Mouse (Mus musculus) CH12.LX (cell line): ENCODE measurements around the gene Cbx8. TPM values are rescaled to one million over a fixed set of nuclear protein-coding genes. Genes with fewer than 3 reads are reported as not detected.

Experiments
- DNase-seq: peaks from one replicate; pipeline ENCODE4 v3.0.0-alpha.2; 2013; ENCODE audit errors: extremely low read depth
- H3K27ac ChIP-seq: 2 replicates; pipeline ENCODE4 v1.5.1; 2012; ENCODE audit warnings: low read depth, mild to moderate bottlenecking, control low read depth, moderate library complexity; ENCODE audit not compliant: insufficient read depth
- H3K27me3 ChIP-seq: replicated peaks from 2 replicates; pipeline ENCODE3; 2012; ENCODE audit warnings: inconsistent platforms
- H3K36me3 ChIP-seq, 2 experiments: replicated peaks in 1 of 2; 2 replicates each; pipeline versions ENCODE3 to v1.6.1; 2012; ENCODE audit warnings: inconsistent platforms in 1 of 2, low read length in 1 of 2, mild to moderate bottlenecking in 1 of 2, mixed read lengths in 1 of 2, moderate library complexity in 1 of 2; ENCODE audit not compliant: control insufficient read depth in 1 of 2, insufficient read depth in 1 of 2
- H3K4me1 ChIP-seq, 2 experiments: 2 replicates each; pipeline ENCODE4 v1.6.1; 2012; ENCODE audit warnings: inconsistent platforms in 1 of 2, moderate library complexity in 1 of 2; ENCODE audit not compliant: insufficient read depth in 2 of 2, control insufficient read depth in 1 of 2
- H3K4me2 ChIP-seq: 2 replicates; pipeline ENCODE4 v1.6.1; 2012; ENCODE audit warnings: low read depth, mild to moderate bottlenecking, control low read depth; ENCODE audit not compliant: poor library complexity, insufficient read depth, severe bottlenecking
- H3K4me3 ChIP-seq, 3 experiments: fragments of 150-350 bp in 1 of 3; sonication (generic) in 1 of 3; replicated peaks in 1 of 3; 2 replicates each; pipeline versions ENCODE3 to v1.5.1; 2011 to 2012; ENCODE audit warnings: low read depth in 2 of 3, low read length in 2 of 3, mild to moderate bottlenecking in 2 of 3, moderate library complexity in 2 of 3, control low read depth in 1 of 3, improper control_type of control experiment in 1 of 3, inconsistent platforms in 1 of 3, mixed read lengths in 1 of 3; ENCODE audit not compliant: poor library complexity in 1 of 3
- H3K79me2 ChIP-seq: replicated peaks from 2 replicates; pipeline ENCODE4 v1.6.1; 2012; ENCODE audit warnings: mild to moderate bottlenecking, moderate library complexity; ENCODE audit not compliant: control insufficient read depth, poor library complexity, insufficient read depth, severe bottlenecking; ENCODE audit errors: extremely low read depth
- H3K9ac ChIP-seq: 2 replicates; pipeline ENCODE4 v1.6.1; 2012; ENCODE audit warnings: low read depth, mild to moderate bottlenecking, control low read depth, moderate library complexity; ENCODE audit not compliant: insufficient read depth
- H3K9me3 ChIP-seq: replicated peaks from 2 replicates; pipeline ENCODE3; 2012; ENCODE audit warnings: low read length, inconsistent platforms, mixed read lengths
- BHLHE40 ChIP-seq: IDR thresholded peaks from 2 replicates; pipeline ENCODE4 v1.6.1; 2011; ENCODE audit warnings: mild to moderate bottlenecking, low read depth, low read length, improper control_type of control experiment
- ELF1 ChIP-seq: IDR thresholded peaks from 2 replicates; pipeline ENCODE4 v1.6.1; 2014; ENCODE audit warnings: low read depth, mild to moderate bottlenecking, inconsistent platforms, low read length, improper control_type of control experiment
- HCFC1 ChIP-seq: IDR thresholded peaks from 2 replicates; pipeline ENCODE4 v1.6.1; 2012; ENCODE audit warnings: low read depth, mild to moderate bottlenecking, inconsistent platforms, low read length, improper control_type of control experiment
- IRF4 ChIP-seq: IDR thresholded peaks from 2 replicates; pipeline ENCODE4 v1.6.1; 2014; ENCODE audit warnings: low read depth, mild to moderate bottlenecking, inconsistent platforms, low read length, improper control_type of control experiment
- KAT2A ChIP-seq: IDR thresholded peaks from 2 replicates; pipeline ENCODE4 v1.6.1; 2012; ENCODE audit warnings: low read length, improper control_type of control experiment, inconsistent platforms; ENCODE audit not compliant: insufficient replicate concordance
- MYC ChIP-seq: IDR thresholded peaks from 2 replicates; pipeline ENCODE4 v1.6.1; 2011; ENCODE audit warnings: low read depth, mild to moderate bottlenecking, improper control_type of control experiment, low read length
- NELFE ChIP-seq: IDR thresholded peaks from 2 replicates; pipeline ENCODE4 v1.6.1; 2011; ENCODE audit warnings: low read depth, low read length, improper control_type of control experiment
- NRF1 ChIP-seq: IDR thresholded peaks from 2 replicates; pipeline ENCODE4 v1.6.1; 2014; ENCODE audit warnings: low read depth, mild to moderate bottlenecking, inconsistent platforms, low read length, improper control_type of control experiment, moderate library complexity
- PAX5 ChIP-seq: IDR thresholded peaks from 2 replicates; pipeline ENCODE4 v1.6.1; 2012; ENCODE audit warnings: low read length, inconsistent platforms, mixed read lengths
- RAD21 ChIP-seq: IDR thresholded peaks from 2 replicates; pipeline ENCODE4 v1.6.1; 2011; ENCODE audit warnings: low read depth, mild to moderate bottlenecking, low read length, improper control_type of control experiment, moderate library complexity
- TCF12 ChIP-seq: IDR thresholded peaks from 2 replicates; pipeline ENCODE4 v1.6.1; 2014; ENCODE audit warnings: low read depth, mild to moderate bottlenecking, inconsistent platforms, low read length, improper control_type of control experiment
- USF2 ChIP-seq: conservative IDR thresholded peaks from 2 replicates; pipeline ENCODE4 v1.6.1; 2011; ENCODE audit warnings: low read depth, low read length, improper control_type of control experiment
- ZMIZ1 ChIP-seq: IDR thresholded peaks from 2 replicates; pipeline ENCODE4 v1.6.1; 2012; ENCODE audit warnings: low read depth, mild to moderate bottlenecking, inconsistent platforms, low read length, improper control_type of control experiment
- dilution Hi-C: fragments of 300-500 bp; cut with MboI; formaldehyde crosslinking; loops from 2 replicates; pipeline ENCODE4 v1.14.3; 2020; ENCODE audit warnings: low sequenced_read_pairs; ENCODE audit not compliant: extremely low pct_unique_long_range_greater_than_20kb, extremely low pct_ligation_motif_present
- in situ Hi-C: fragments of 300-500 bp; cut with MboI; formaldehyde crosslinking; loops from 3 replicates; pipeline ENCODE4 v1.14.3; 2019; ENCODE audit warnings: low sequenced_read_pairs, low pct_ligation_motif_present, low pct_unique_long_range_greater_than_20kb, mixed read lengths
- polyA plus RNA-seq: library from polyadenylated mRNA; unstranded; fragments of >175 nt; gene quantifications from 2 replicates; pipeline ENCODE4 v1.2.1, GENCODE M21; 2012; ENCODE audit warnings: low read depth; ENCODE audit not compliant: insufficient read length
- total RNA-seq, 2 experiments: library from RNA; depleted of rRNA; stranded (reverse); fragments of 300-350 nt in 1 of 2; fragments of >200 nt in 1 of 2; gene quantifications; 2 replicates each; pipeline ENCODE4 v1.2.3; 2012 to 2014

Cbx8 gene
- total and polyA plus RNA-seq, 3 experiments = 6.0 to 10.2 (median 6.2) TPM

GRCm38 (mm10) chr11:119037780-119038401, 2.9 kb downstream of the Cbx8 start:
- Histone ChIP-seq H3K27me3 (peaks cover 19% of the 10 kb centered on the region), H3K27ac (no peak overlapping the region), H3K4me2 (no peak overlapping the region), H3K9me3 (peaks cover 6% of the 10 kb centered on the region), H3K36me3 (peaks cover 15 to 27% of the 10 kb centered on the region in 2 experiments), H3K9ac (no peak overlapping the region), H3K4me1 (peaks cover 7 to 51% of the 10 kb centered on the region in 2 experiments), H3K79me2 (no peaks in the 10 kb centered on the region; the same call in none of the 2 replicates), H3K4me3 (no peak overlapping the region)
- in situ Hi-C loops = no loop called here
- TF ChIP-seq ZMIZ1 (no peak), NRF1 (no peak), HCFC1 (no peak), TCF12 (no peak), NELFE (no peak), IRF4 (no peak), KAT2A (no peak), MYC (no peak)
- dilution Hi-C loops = no loop called here
- DNase-seq = no peak

- dilution Hi-C loops (no loop called here), in situ Hi-C loops (no loop called here)
- Histone ChIP-seq H3K4me2 (no peak overlapping the region), H3K36me3 (peaks cover 15 to 27% of the 10 kb centered on the region in 2 experiments), H3K4me1 (peaks cover 11 to 51% of the 10 kb centered on the region in 2 experiments), H3K79me2 (no peaks in the 10 kb centered on the region; the same call in none of the 2 replicates), H3K9me3 (peaks cover 5% of the 10 kb centered on the region), H3K27me3 (peaks cover 11% of the 10 kb centered on the region), H3K9ac (no peak overlapping the region), H3K27ac (no peak overlapping the region), H3K4me3 (no peak overlapping the region)
- no peak for TF ChIP-seq PAX5
- no peak for TF ChIP-seq ELF1
- TF ChIP-seq USF2 = no peak
- TF ChIP-seq BHLHE40 = no peak
- no peak for TF ChIP-seq RAD21
- no peak for DNase-seq
Observed at GRCm38 (mm10) chr11:119036934-119037779, 3.6 kb downstream of the Cbx8 start.
